ENCODE assay signal across 9 mouse cellular contexts in the genomic region with DNA sequence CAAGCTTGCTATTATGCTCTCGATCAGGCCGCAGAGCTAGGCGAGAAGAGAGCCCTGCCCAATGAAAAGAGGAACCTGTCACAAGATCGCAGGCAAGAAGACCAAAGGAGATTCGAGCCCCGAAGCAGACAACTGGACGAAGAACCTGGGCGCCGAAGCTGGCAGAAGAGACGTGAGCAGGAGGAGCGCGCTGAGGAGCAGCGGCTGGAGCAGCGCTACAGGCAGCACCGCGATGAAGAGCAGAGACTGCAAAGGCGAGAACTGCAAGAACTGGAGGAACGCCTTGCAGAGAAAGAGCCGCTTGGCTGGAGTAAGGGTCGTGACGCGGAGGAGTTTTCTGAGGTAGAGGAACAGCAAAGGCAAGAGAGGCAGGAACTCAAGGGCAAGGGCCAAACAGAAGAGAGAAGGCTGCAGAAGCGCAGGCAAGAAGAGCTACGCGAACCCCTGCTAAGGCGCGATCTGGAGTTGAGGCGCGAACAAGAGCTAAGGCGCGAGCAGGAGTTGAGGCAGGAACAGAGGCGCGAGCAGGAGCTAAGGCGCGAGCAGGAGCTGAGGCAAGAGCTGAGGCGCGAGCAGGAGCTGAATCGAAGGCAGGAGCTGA. TPM values are rescaled to one million over a fixed set of nuclear protein-coding genes. Genes with fewer than 3 reads are reported as not detected.
DNase-seq lines count a peak whose midpoint lies in the region; ATAC-seq and TF ChIP-seq lines count a peak whose summit lies in the region.
"Had no signal": no experiment of that assay in that cellular context is flagged by ENCODE, and none has a peak within 500 bp of the region (broad histone marks: within the 10 kb centered on the region; RNA-seq: fewer than 3 reads in every experiment).

No protein-coding gene starts in this region.

- H3K9ac ChIP-seq in intestine, postnatal 0 days (ENCODE audit: low read depth, low read length), result 0 out of 2 replicates have a peak overlapping the region, but pooled peaks have one; percentile 7
- H3K9ac ChIP-seq in liver, adult 2 months (ENCODE audit: low read depth, low read length), result no peak overlapping the region
- peak overlapping the region; percentile 56 for H3K9ac ChIP-seq in midbrain, embryonic 16.5 days (ENCODE audit: low read depth, low read length)
- H3K9ac ChIP-seq in stomach, embryonic 16.5 days (ENCODE audit: low read length), result peak overlapping the region; percentile 58

- peak; percentile 19 to 21 for DNase-seq in adrenal gland, adult 18-20 months (ENCODE audit: low spot score in 2 of 2)
- no peak for DNase-seq in adrenal gland, postnatal 25 days
- DNase-seq in frontal cortex, postnatal 25 days (ENCODE audit: low spot score in 2 of 2), result peak; percentile 10 to 11
- no peak for DNase-seq in liver, adult 2 months (ENCODE audit: extremely low read depth, low read depth, low spot score)

- H3K4me3 ChIP-seq in bone marrow, adult 2 months (replicated peaks; ENCODE audit: control insufficient read depth, low read depth, low read length), result peak overlapping the region; percentile 7
- peak overlapping the region; percentile 42 for H3K4me3 ChIP-seq in intestine, postnatal 0 days (ENCODE audit: low read depth, low read length)
- peak overlapping the region; percentile 60; the same call in 1 of the 2 replicates for H3K4me3 ChIP-seq in liver, adult 2 months (ENCODE audit: insufficient read depth, low read depth, low read length)
- H3K4me3 ChIP-seq in midbrain, embryonic 16.5 days (ENCODE audit: low read depth, low read length), result peak overlapping the region; percentile 54
- H3K4me3 ChIP-seq in stomach, embryonic 16.5 days (replicated peaks; ENCODE audit: low read length), result peak overlapping the region; percentile 70

- peaks cover 22% of the 10 kb centered on the region; the same call in 1 of the 2 replicates for H3K27me3 ChIP-seq in intestine, postnatal 0 days (replicated peaks; ENCODE audit: control insufficient read depth, insufficient read depth, low read length)
- peaks cover 4% of the 10 kb centered on the region; the same call in 1 of the 2 replicates for H3K27me3 ChIP-seq in liver, adult 2 months (ENCODE audit: control insufficient read depth, insufficient read depth, low read length)
- H3K27me3 ChIP-seq in midbrain, embryonic 16.5 days (ENCODE audit: control insufficient read depth, insufficient read depth, low read depth, low read length), result peaks cover 7% of the 10 kb centered on the region
- H3K27me3 ChIP-seq in stomach, embryonic 16.5 days (ENCODE audit: control insufficient read depth, insufficient read depth, low read length), result peaks cover 12% of the 10 kb centered on the region

- no peak overlapping the region for H3K27ac ChIP-seq in bone marrow, adult 2 months (ENCODE audit: control insufficient read depth, insufficient read depth, low read depth, low read length, poor library complexity)
- H3K27ac ChIP-seq in intestine, postnatal 0 days (ENCODE audit: low read depth, low read length), result no peak overlapping the region
- H3K27ac ChIP-seq in liver, adult 2 months (replicated peaks; ENCODE audit: insufficient read depth, low read depth, low read length), result no peak overlapping the region
- H3K27ac ChIP-seq in midbrain, embryonic 16.5 days (ENCODE audit: low read length), result no peak overlapping the region
- no peak overlapping the region for H3K27ac ChIP-seq in stomach, embryonic 16.5 days (ENCODE audit: low read length)

- no peaks in the 10 kb centered on the region for H3K79me2 ChIP-seq in liver, adult 2 months (ENCODE audit: control insufficient read depth, insufficient read depth, low read length)

- 1% methylated on average over 38 of the region's 38 CpGs for WGBS in bone marrow, adult 2 months
- under 1% methylated on average over 38 of the region's 38 CpGs for WGBS in intestine, postnatal 0 days
- WGBS in liver, adult 2 months, result 2% methylated on average over 38 of the region's 38 CpGs
- WGBS in midbrain, embryonic 16.5 days, result under 1% methylated on average over 38 of the region's 38 CpGs
- under 1% methylated on average over 38 of the region's 38 CpGs for WGBS in stomach, embryonic 16.5 days

- no peak for ATAC-seq in intestine, postnatal 0 days
- ATAC-seq in midbrain, embryonic 16.5 days, result 0 out of 2 replicates have a peak, but pooled peaks have one; percentile 16
- ATAC-seq in stomach, embryonic 16.5 days (ENCODE audit: insufficient read depth, low FRiP score), result no peak

- no peak for TF ChIP-seq POLR2A in bone marrow, adult 2 months (IDR thresholded peaks at IDR 0.05; ENCODE audit: borderline replicate concordance, control insufficient read depth, low read depth, low read length)
- TF ChIP-seq POLR2A in liver, adult 2 months (IDR thresholded peaks at IDR 0.05; ENCODE audit: extremely low read depth, insufficient read depth, low read length), result no peak

- no peaks in the 10 kb centered on the region for H3K9me3 ChIP-seq in intestine, postnatal 0 days (ENCODE audit: control insufficient read depth)
- H3K9me3 ChIP-seq in midbrain, embryonic 16.5 days (replicated peaks; ENCODE audit: control insufficient read depth, low read length, poor library complexity, severe bottlenecking), result no peaks in the 10 kb centered on the region
- no peaks in the 10 kb centered on the region for H3K9me3 ChIP-seq in stomach, embryonic 16.5 days (replicated peaks; ENCODE audit: control insufficient read depth, low read length)

- H3K36me3 ChIP-seq in intestine, postnatal 0 days (ENCODE audit: control insufficient read depth, insufficient read depth), result no peaks in the 10 kb centered on the region
- H3K36me3 ChIP-seq in liver, adult 2 months (ENCODE audit: control insufficient read depth, insufficient read depth, low read length), result no peaks in the 10 kb centered on the region
- H3K36me3 ChIP-seq in midbrain, embryonic 16.5 days (ENCODE audit: control insufficient read depth, insufficient read depth, low read length), result no peaks in the 10 kb centered on the region
- H3K36me3 ChIP-seq in stomach, embryonic 16.5 days (ENCODE audit: control insufficient read depth, insufficient read depth, low read length), result no peaks in the 10 kb centered on the region

- H3K4me2 ChIP-seq in intestine, postnatal 0 days (replicated peaks; ENCODE audit: low read depth), result peak overlapping the region; percentile 92
- peak overlapping the region; percentile 82 for H3K4me2 ChIP-seq in midbrain, embryonic 16.5 days (ENCODE audit: low read length)
- peak overlapping the region; percentile 71 for H3K4me2 ChIP-seq in stomach, embryonic 16.5 days (ENCODE audit: low read depth, low read length)

- no peak for TF ChIP-seq CTCF in bone marrow, adult 2 months (IDR thresholded peaks at IDR 0.05; ENCODE audit: control insufficient read depth, insufficient read depth, low read length)
- TF ChIP-seq CTCF in intestine, postnatal 0 days (IDR thresholded peaks at IDR 0.05; ENCODE audit: low read depth), result no peak
- TF ChIP-seq CTCF in liver, adult 2 months (IDR thresholded peaks at IDR 0.05; ENCODE audit: low read depth, low read length), result no peak

- H3K4me1 ChIP-seq in bone marrow, adult 2 months (ENCODE audit: control insufficient read depth, insufficient read depth, low read length), result peaks cover 1% of the 10 kb centered on the region; the same call in 1 of the 2 replicates
- H3K4me1 ChIP-seq in intestine, postnatal 0 days (replicated peaks; ENCODE audit: control insufficient read depth, insufficient read depth, low read length), result peaks cover 7% of the 10 kb centered on the region
- peaks cover 17% of the 10 kb centered on the region for H3K4me1 ChIP-seq in liver, adult 2 months (ENCODE audit: control insufficient read depth, insufficient read depth, low read length)
- peaks cover 17% of the 10 kb centered on the region for H3K4me1 ChIP-seq in midbrain, embryonic 16.5 days (ENCODE audit: control insufficient read depth, insufficient read depth, low read length)
- H3K4me1 ChIP-seq in stomach, embryonic 16.5 days (ENCODE audit: control insufficient read depth, insufficient read depth, low read length), result peaks cover 21% of the 10 kb centered on the region

RNA-seq across cellular contexts. Expression of a gene that starts 1.5 kb away (rescaled TPM):
- 1 to 10 TPM in 1 of 2 experiments, under 1 TPM in 1; 0.10 to 1.0 TPM for total RNA-seq in adrenal gland, adult 18-20 months (2021)
- total RNA-seq in adrenal gland, postnatal 25 days (2021), result 0.70 and 1.2 TPM in 2 replicates
- 0.16 and 0.77 TPM in 2 replicates for polyA plus RNA-seq in bone marrow, adult 2 months (2011; ENCODE audit: insufficient read depth, insufficient read length, low replicate concordance, missing spikeins)
- 2.5 and 3.7 TPM in 2 replicates for polyA plus RNA-seq in intestine, postnatal 0 days (2015; fragmentation: Nextera tagmentation; extraction: Ambion mirVana)
- total RNA-seq in liver, adult 2 months (2014; rRNA removed), result under 0.01 and 0.09 TPM in 2 replicates
- 0.02 and 0.04 TPM in 2 replicates for polyA plus RNA-seq in liver, adult 2 months (2012; rRNA removed)
- polyA plus RNA-seq in midbrain, embryonic 16.5 days (2015; fragmentation: Nextera tagmentation; extraction: Ambion mirVana), result 1.1 and 1.2 TPM in 2 replicates
- 2.4 and 2.6 TPM in 2 replicates for polyA plus RNA-seq in stomach, embryonic 16.5 days (2015; fragmentation: Nextera tagmentation; extraction: Ambion mirVana)
- total RNA-seq: gastrocnemius, postnatal 36 days had no signal

RNA-seq across cellular contexts. Expression of a gene that starts 25.0 kb away (rescaled TPM):
- total RNA-seq in adrenal gland, adult 18-20 months (2021), result 1 to 10 TPM in 1 of 2 experiments, not detected in 1; 1.3 TPM
- 0.58 and 1.5 TPM in 2 replicates for total RNA-seq in adrenal gland, postnatal 25 days (2021)
- polyA plus RNA-seq in bone marrow, adult 2 months (2011; ENCODE audit: insufficient read depth, insufficient read length, low replicate concordance, missing spikeins), result not detected in 2 replicates
- 0.12 and 0.27 TPM in 2 replicates for polyA plus RNA-seq in intestine, postnatal 0 days (2015; fragmentation: Nextera tagmentation; extraction: Ambion mirVana)
- not detected in 2 replicates for total RNA-seq in liver, adult 2 months (2014; rRNA removed)
- polyA plus RNA-seq in liver, adult 2 months (2012; rRNA removed), result not detected in 2 replicates
- polyA plus RNA-seq in midbrain, embryonic 16.5 days (2015; fragmentation: Nextera tagmentation; extraction: Ambion mirVana), result not detected in 2 replicates
- polyA plus RNA-seq in stomach, embryonic 16.5 days (2015; fragmentation: Nextera tagmentation; extraction: Ambion mirVana), result not detected in 2 replicates
- total RNA-seq: gastrocnemius, postnatal 36 days had no signal

RNA-seq across cellular contexts. Expression of a gene that starts 50.1 kb away (rescaled TPM):
- not detected for total RNA-seq in adrenal gland, adult 18-20 months (2021)
- total RNA-seq in adrenal gland, postnatal 25 days (2021), result not detected in 2 replicates
- polyA plus RNA-seq in bone marrow, adult 2 months (2011; ENCODE audit: insufficient read depth, insufficient read length, low replicate concordance, missing spikeins), result not detected in 2 replicates
- not detected in 2 replicates for polyA plus RNA-seq in intestine, postnatal 0 days (2015; fragmentation: Nextera tagmentation; extraction: Ambion mirVana)
- not detected in 2 replicates for total RNA-seq in liver, adult 2 months (2014; rRNA removed)
- polyA plus RNA-seq in liver, adult 2 months (2012; rRNA removed), result not detected in 2 replicates
- not detected in 2 replicates for polyA plus RNA-seq in midbrain, embryonic 16.5 days (2015; fragmentation: Nextera tagmentation; extraction: Ambion mirVana)
- polyA plus RNA-seq in stomach, embryonic 16.5 days (2015; fragmentation: Nextera tagmentation; extraction: Ambion mirVana), result 30.5 and 60.5 TPM in 2 replicates
- total RNA-seq: gastrocnemius, postnatal 36 days had no signal

Comparison
In these comparisons a context has a peak if more than half of its experiments do, and no peak if none do; other contexts are left out.
1. DNase-seq: peak in adrenal gland, adult 18-20 months (2 of 2) and frontal cortex, postnatal 25 days (2 of 2); none in adrenal gland, postnatal 25 days (single experiment) and liver, adult 2 months (single experiment).
2. H3K4me3 ChIP-seq: peak in every context shown above with its lines; median percentile 70 in stomach, embryonic 16.5 days; 60 in liver, adult 2 months; 54 in midbrain, embryonic 16.5 days; 42 in intestine, postnatal 0 days; 7 in bone marrow, adult 2 months.
3. RNA of a gene that starts 50.1 kb away (polyA plus RNA-seq): 30.5 to 60.5 TPM in stomach, embryonic 16.5 days; not detected in bone marrow, adult 2 months, not detected in intestine, postnatal 0 days, not detected in liver, adult 2 months and not detected in midbrain, embryonic 16.5 days; every median in the first group is over 10 times any median in the second.
4. Peak in every context shown above with its lines, with median percentiles within 50 percentile points of each other: H3K4me2 ChIP-seq.